Mouse (Mus musculus) erythroblast, embryonic 14.5 days (primary cell): ENCODE measurements around the gene Susd2.

Experiments
- GATA1 ChIP-seq: IDR thresholded peaks from 2 replicates; pipeline ENCODE4 v1.6.1; 2012; ENCODE audit warnings: low read length, inconsistent platforms, mixed read lengths
- TAL1 ChIP-seq: IDR thresholded peaks from 3 replicates; pipeline ENCODE4 v1.6.1; 2012; ENCODE audit warnings: low read length, inconsistent platforms, mixed read lengths

DNA sequence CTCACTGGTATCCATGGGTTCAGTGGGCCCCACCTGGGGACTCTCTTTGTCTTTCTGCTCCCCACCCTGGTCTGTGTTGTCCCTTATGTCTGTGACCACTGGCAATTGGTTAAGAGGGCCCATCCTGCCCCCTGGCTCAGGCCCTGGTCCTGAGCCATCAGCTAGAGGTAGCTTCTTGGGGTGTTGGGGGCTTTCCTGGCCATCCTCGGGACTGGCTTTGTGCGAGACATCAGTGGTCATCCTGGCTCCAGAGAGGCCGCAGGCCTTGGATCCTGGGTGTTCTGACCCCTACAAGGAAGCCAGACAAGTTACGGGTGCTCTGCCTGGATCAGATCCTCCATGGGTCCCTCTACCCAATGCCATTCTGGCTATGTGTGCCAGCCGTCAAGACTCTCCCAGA lies 13.4 kb upstream of the Susd2 start:
- TF ChIP-seq GATA1 (no peak), TAL1 (no peak)
